Mouse (Mus musculus) mesoderm, embryonic 11.5 days (tissue): ENCODE measurements around the gene Mapk3.

Experiments used
- DNase-seq: peaks from one replicate; pipeline ENCODE4 v3.0.0-alpha.2; 2012; ENCODE audit warnings: low read depth, low spot score

Gene Mapk3

GRCm38 (mm10) chr7:126802134-126802889 lies 42.9 kb downstream of the Mapk3 start:
- DNase-seq: no peak

GRCm38 (mm10) chr7:126803181-126803580 lies 43.8 kb downstream of the Mapk3 start:
- DNase-seq: no peak

GRCm38 (mm10) chr7:126803751-126804150 lies 44.4 kb downstream of the Mapk3 start:
- no peak for DNase-seq

- DNase-seq: no peak
These were observed 47.6 kb downstream of the Mapk3 start for GRCm38 (mm10) chr7:126806956-126807355.

GRCm38 (mm10) chr7:126807405-126807804 lies 48.0 kb downstream of the Mapk3 start:
- no peak for DNase-seq

GRCm38 (mm10) chr7:126808703-126809455 lies 49.5 kb downstream of the Mapk3 start:
- peak; percentile 87 for DNase-seq

- no peak for DNase-seq
These were observed 50.4 kb downstream of the Mapk3 start for GRCm38 (mm10) chr7:126809723-126810369.
